Mouse (Mus musculus) layer of hippocampus, adult 2 months (tissue): Measurements from ENCODE around the gene Spaca7. TPM values are rescaled to one million over a fixed set of nuclear protein-coding genes. Genes with fewer than 3 reads are reported as not detected.
"Not testable (repeated sequence)": the region's sequence is repeated elsewhere in the genome, so short reads cannot be mapped to it uniquely, and the experiment has no call there.

Experiments used
- DNase-seq, 2 experiments: peaks; one replicate each; pipeline ENCODE4 v3.0.0; 2022; ENCODE audit warnings: low spot score in 2 of 2
- H3K27ac ChIP-seq: fragments of 200-600 bp; 2 replicates; pipeline ENCODE4 v1.8.1; 2022
- H3K4me3 ChIP-seq: fragments of 200-600 bp; 2 replicates; pipeline ENCODE4 v1.8.1; 2022; ENCODE audit warnings: mild to moderate bottlenecking
- CTCF ChIP-seq: fragments of 200-600 bp; conservative IDR thresholded peaks from 2 replicates; pipeline ENCODE4 v1.8.1; 2022; ENCODE audit warnings: antibody characterized with exemption, mild to moderate bottlenecking, moderate library complexity
- total RNA-seq, 2 experiments: library from RNA; stranded (reverse); gene quantifications; 2 replicates each; pipeline ENCODE4 v1.2.3; 2021

The Spaca7 gene
- total RNA-seq, 2 experiments from 2014 or later, result not detected

- DNase-seq, result no peak
- Histone ChIP-seq H3K4me3 (no peak overlapping the region), H3K27ac (no peak overlapping the region)
- TF ChIP-seq CTCF, result no peak
Measured at GRCm38 (mm10) chr8:12565488-12565887, 7.3 kb upstream of the Spaca7 start.

GRCm38 (mm10) chr8:12566509-12566908 is 6.3 kb upstream of the Spaca7 start:
- no peak for TF ChIP-seq CTCF
- no peak for DNase-seq
- Histone ChIP-seq H3K4me3 (no peak overlapping the region), H3K27ac (no peak overlapping the region)

GRCm38 (mm10) chr8:12576003-12576402 is 3.2 kb downstream of the Spaca7 start:
- no peak for TF ChIP-seq CTCF
- DNase-seq, result no peak
- no peak overlapping the region for H3K27ac ChIP-seq
- no peak overlapping the region for H3K4me3 ChIP-seq

GRCm38 (mm10) chr8:12576739-12577138 is 3.9 kb downstream of the Spaca7 start:
- no peak for TF ChIP-seq CTCF
- DNase-seq, result no peak
- no peak overlapping the region for H3K27ac ChIP-seq
- no peak overlapping the region for H3K4me3 ChIP-seq

- not testable (repeated sequence) for H3K4me3 ChIP-seq, H3K27ac ChIP-seq, DNase-seq
Measured at GRCm38 (mm10) chr8:12579339-12579999, 6.6 kb downstream of the Spaca7 start.

GRCm38 (mm10) chr8:12583785-12584184 is 11.0 kb downstream of the Spaca7 start:
- DNase-seq, result no peak
- TF ChIP-seq CTCF, result no peak
- no peak overlapping the region for H3K27ac ChIP-seq
- H3K4me3 ChIP-seq, result no peak overlapping the region

- peak; percentile 74 to 86 for DNase-seq
- no peak overlapping the region for H3K27ac ChIP-seq
- no peak overlapping the region for H3K4me3 ChIP-seq
- peak; percentile 93 for TF ChIP-seq CTCF
Measured at GRCm38 (mm10) chr8:12607223-12607622, 34.4 kb downstream of the Spaca7 start.

GRCm38 (mm10) chr8:12608810-12609209 is 36.0 kb downstream of the Spaca7 start:
- Histone ChIP-seq H3K4me3 (no peak overlapping the region), H3K27ac (no peak overlapping the region)
- no peak for DNase-seq
- no peak for TF ChIP-seq CTCF

GRCm38 (mm10) chr8:12609752-12610449 is 37.1 kb downstream of the Spaca7 start:
- peak overlapping the region; percentile 57; the same call in 1 of the 2 replicates for H3K27ac ChIP-seq
- no peak overlapping the region for H3K4me3 ChIP-seq
- TF ChIP-seq CTCF, result no peak
- DNase-seq, result no peak

- no peak for TF ChIP-seq CTCF
Measured at GRCm38 (mm10) chr8:12613201-12613600, 40.4 kb downstream of the Spaca7 start.

GRCm38 (mm10) chr8:12617369-12617768 is 44.5 kb downstream of the Spaca7 start:
- DNase-seq, H3K27ac ChIP-seq, H3K4me3 ChIP-seq: not testable (repeated sequence)

More at GRCm38 (mm10) chr8:12613201-12613600, 40.4 kb downstream of the Spaca7 start:
- Histone ChIP-seq H3K27ac (no peak overlapping the region), H3K4me3 (no peak overlapping the region)
- DNase-seq, result no peak

- DNase-seq, result no peak
- no peak for TF ChIP-seq CTCF
- no peak overlapping the region for H3K4me3 ChIP-seq
- H3K27ac ChIP-seq, result no peak overlapping the region
Measured at GRCm38 (mm10) chr8:12621550-12622222, 48.9 kb downstream of the Spaca7 start.

GRCm38 (mm10) chr8:12625890-12626289 is 53.1 kb downstream of the Spaca7 start:
- DNase-seq, result no peak

GRCm38 (mm10) chr8:12629079-12629478 is 56.2 kb downstream of the Spaca7 start:
- peak; percentile 39 to 59 for DNase-seq
- Histone ChIP-seq H3K27ac (no peak overlapping the region), H3K4me3 (no peak overlapping the region)
- TF ChIP-seq CTCF, result peak; percentile 94

More at GRCm38 (mm10) chr8:12625890-12626289, 53.1 kb downstream of the Spaca7 start:
- Histone ChIP-seq H3K4me3 (no peak overlapping the region), H3K27ac (peak overlapping the region; percentile 32; the same call in 1 of the 2 replicates)
- TF ChIP-seq CTCF, result no peak
